Mouse (Mus musculus) olfactory bulb, adult 2 months (tissue): ENCODE measurements at regions not wholly inside any gene's neighbourhood (a gene's known extent, or its start where the extent isn't known, plus 50 kb on each side); places are given as distances from the start of the nearest gene placed in this dataset.

ENCODE experiments used
- CTCF ChIP-seq: fragments of 200-500 bp; IDR thresholded peaks from 2 replicates; pipeline ENCODE4 v1.5.1; 2012; ENCODE audit warnings: low read depth, mild to moderate bottlenecking, low read length, moderate library complexity; ENCODE audit not compliant: insufficient read depth
- POLR2A ChIP-seq: fragments of 200-500 bp; IDR thresholded peaks from 2 replicates; pipeline ENCODE4 v1.6.1; 2012; ENCODE audit warnings: mild to moderate bottlenecking, low read depth, low read length, moderate library complexity; ENCODE audit not compliant: insufficient read depth

DNA sequence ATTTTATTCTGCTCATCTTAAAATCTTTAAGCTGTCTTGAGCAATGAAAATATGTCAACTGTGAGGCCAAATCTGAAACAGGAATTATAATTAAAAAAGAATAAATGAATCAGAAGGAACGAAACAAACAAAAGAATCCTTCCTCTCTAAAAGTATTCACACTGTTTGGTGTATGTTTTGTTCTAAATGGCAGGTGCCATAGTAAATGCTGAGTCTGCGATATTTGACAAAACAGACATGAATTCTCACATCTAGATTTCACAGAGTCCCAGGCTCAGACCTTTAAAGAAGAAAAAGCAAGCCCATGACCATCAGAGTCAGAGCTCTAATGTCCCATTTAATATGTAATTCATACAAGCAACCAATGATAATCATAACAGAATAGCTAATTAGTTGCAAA lies 316.6 kb upstream of the Gm11042 start:
- TF ChIP-seq POLR2A (no peak), CTCF (no peak)
